Mouse (Mus musculus) adrenal gland, adult 18-20 months (tissue): ENCODE data around the gene Bub3. TPM values are rescaled to one million over a fixed set of nuclear protein-coding genes. Genes with fewer than 3 reads are reported as not detected.

Source experiments
- DNase-seq, 2 experiments: peaks; one replicate each; pipeline ENCODE4 v3.0.0; 2021 to 2022; ENCODE audit warnings: low spot score in 2 of 2
- total RNA-seq, 2 experiments: library from RNA; stranded (reverse); gene quantifications; 1 replicate in 1 of 2; 2 replicates in 1 of 2; pipeline ENCODE4 v1.2.3; 2021

Bub3 gene
- total RNA-seq, 2 experiments from 2014 or later = 57.0 to 69.0 TPM

GRCm38 (mm10) chr7:131555301-131556081, 4.5 kb upstream of the Bub3 start:
- DNase-seq = no peak

GRCm38 (mm10) chr7:131556116-131556515, 3.9 kb upstream of the Bub3 start:
- DNase-seq = no peak

GRCm38 (mm10) chr7:131556541-131557271, 3.3 kb upstream of the Bub3 start:
- no peak for DNase-seq

- DNase-seq = no peak
These were observed 2.3 kb upstream of the Bub3 start for GRCm38 (mm10) chr7:131557751-131558150.

GRCm38 (mm10) chr7:131560697-131561042, 648 bp downstream of the Bub3 start:
- DNase-seq = no peak

- DNase-seq = no peak
These were observed 15.2 kb downstream of the Bub3 start for GRCm38 (mm10) chr7:131575246-131575645.

GRCm38 (mm10) chr7:131582178-131582577, 22.2 kb downstream of the Bub3 start:
- no peak for DNase-seq

GRCm38 (mm10) chr7:131585551-131585950, 25.5 kb downstream of the Bub3 start:
- DNase-seq = no peak

- no peak for DNase-seq
These were observed 37.9 kb downstream of the Bub3 start for GRCm38 (mm10) chr7:131597779-131598482.

- peak in 1 of 2 experiments; percentile 26 for DNase-seq
These were observed 38.4 kb downstream of the Bub3 start for GRCm38 (mm10) chr7:131598483-131598824.

GRCm38 (mm10) chr7:131602106-131602505, 42.1 kb downstream of the Bub3 start:
- no peak for DNase-seq

GRCm38 (mm10) chr7:131603186-131603585, 43.2 kb downstream of the Bub3 start:
- DNase-seq = no peak

GRCm38 (mm10) chr7:131604946-131605345, 44.9 kb downstream of the Bub3 start:
- DNase-seq = no peak

- DNase-seq = no peak
These were observed 45.5 kb downstream of the Bub3 start for GRCm38 (mm10) chr7:131605481-131605880.

GRCm38 (mm10) chr7:131608049-131608448, 48.0 kb downstream of the Bub3 start:
- DNase-seq = no peak

GRCm38 (mm10) chr7:131609677-131610076, 49.7 kb downstream of the Bub3 start:
- DNase-seq = no peak

Other genes with a start within 250 kb of the Bub3 start
- gene Cuzd1, start 237.9 kb upstream of the Bub3 start, total RNA-seq = not detected
- gene Fam24b, start 230.7 kb upstream of the Bub3 start, total RNA-seq = not detected
- not detected for gene Fam24a, start 226.4 kb upstream of the Bub3 start, total RNA-seq
- 10 to 100 TPM; 11.2 to 17.2 TPM for gene 2310057M21Rik, start 197.5 kb upstream of the Bub3 start, total RNA-seq
- gene Pstk, start 189.1 kb upstream of the Bub3 start, total RNA-seq = 10 to 100 TPM; 16.4 to 24.9 TPM
- gene Ikzf5, start 149.7 kb upstream of the Bub3 start, total RNA-seq = 10 to 100 TPM; 25.2 to 38.1 TPM
- gene Acadsb, start 149.6 kb upstream of the Bub3 start, total RNA-seq = 100 to 1,000 TPM; 188 to 685 TPM
- not detected for gene Hmx3, start 17.4 kb upstream of the Bub3 start, total RNA-seq
- not detected for gene Hmx2, start 11.4 kb upstream of the Bub3 start, total RNA-seq